Mouse (Mus musculus) hematopoietic stem cell, adult 5-6 weeks (primary cell): ENCODE results near the gene Fam98a. TPM values are rescaled to one million over a fixed set of nuclear protein-coding genes. Genes with fewer than 3 reads are reported as not detected.

Experiments used
- ATAC-seq, 2 experiments: fragments of 125-278 bp in 1 of 2; replicated peaks in 1 of 2; 2 replicates each; pipeline ENCODE4 v1.8.0; 2016 to 2017; ENCODE audit warnings: inconsistent platforms in 2 of 2, mild to moderate bottlenecking in 2 of 2, moderate number of reproducible peaks in 2 of 2, low read depth in 1 of 2, moderate TSS enrichment in 1 of 2; ENCODE audit not compliant: low FRiP score in 2 of 2, poor library complexity in 2 of 2, severe bottlenecking in 2 of 2, insufficient read depth in 1 of 2, low TSS enrichment in 1 of 2
- total RNA-seq: library from RNA; stranded (forward); fragments of 172-1452, 232-1000 nt; gene quantifications from 2 replicates; pipeline ENCODE4 v1.2.3, GENCODE M21; 2017

The Fam98a gene
- total RNA-seq, 1 experiment from 2014 or later: 21.5 TPM

- ATAC-seq: no peak
Observed at GRCm38 (mm10) chr17:75529222-75529935, 22.4 kb downstream of the Fam98a start.

GRCm38 (mm10) chr17:75526411-75526810 lies 25.3 kb downstream of the Fam98a start:
- ATAC-seq: no peak

- peak; percentile 73 to 84 for ATAC-seq
Observed at GRCm38 (mm10) chr17:75523812-75524211, 27.9 kb downstream of the Fam98a start.

GRCm38 (mm10) chr17:75522347-75523065 lies 29.2 kb downstream of the Fam98a start:
- ATAC-seq: peak in 1 of 2 experiments; percentile 26; a peak in 1 of 4 replicates

- no peak for ATAC-seq
Observed at GRCm38 (mm10) chr17:75521236-75521842, 30.4 kb downstream of the Fam98a start.

GRCm38 (mm10) chr17:75519239-75519900 lies 32.4 kb downstream of the Fam98a start:
- no peak for ATAC-seq

- ATAC-seq: peak; percentile 58 to 73
Observed at GRCm38 (mm10) chr17:75518181-75518901, 33.4 kb downstream of the Fam98a start.

GRCm38 (mm10) chr17:75516591-75516990 lies 35.2 kb downstream of the Fam98a start:
- no peak for ATAC-seq

GRCm38 (mm10) chr17:75509257-75509656 lies 42.5 kb downstream of the Fam98a start:
- no peak for ATAC-seq

- no peak for ATAC-seq
Observed at GRCm38 (mm10) chr17:75506708-75507641, 44.8 kb downstream of the Fam98a start.

GRCm38 (mm10) chr17:75506097-75506675 lies 45.6 kb downstream of the Fam98a start:
- no peak for ATAC-seq

- ATAC-seq: no peak
Observed at GRCm38 (mm10) chr17:75505053-75505452, 46.7 kb downstream of the Fam98a start.

- no peak for ATAC-seq
Observed at GRCm38 (mm10) chr17:75503031-75503430, 48.7 kb downstream of the Fam98a start.

GRCm38 (mm10) chr17:75498241-75498651 lies 53.5 kb downstream of the Fam98a start:
- no peak for ATAC-seq

GRCm38 (mm10) chr17:75495213-75495612 lies 56.5 kb downstream of the Fam98a start:
- no peak for ATAC-seq
